Mouse (Mus musculus) thymus, postnatal 36 days (tissue): ENCODE measurements around the gene Sema3f.

ENCODE experiments used
- DNase-seq, 2 experiments: peaks; one replicate each; pipeline ENCODE4 v3.0.0; 2022; ENCODE audit warnings: mixed read lengths in 2 of 2

Sema3f gene

GRCm38 (mm10) chr9:107659551-107659950 lies 50.7 kb downstream of the Sema3f start:
- DNase-seq: no peak

DNA sequence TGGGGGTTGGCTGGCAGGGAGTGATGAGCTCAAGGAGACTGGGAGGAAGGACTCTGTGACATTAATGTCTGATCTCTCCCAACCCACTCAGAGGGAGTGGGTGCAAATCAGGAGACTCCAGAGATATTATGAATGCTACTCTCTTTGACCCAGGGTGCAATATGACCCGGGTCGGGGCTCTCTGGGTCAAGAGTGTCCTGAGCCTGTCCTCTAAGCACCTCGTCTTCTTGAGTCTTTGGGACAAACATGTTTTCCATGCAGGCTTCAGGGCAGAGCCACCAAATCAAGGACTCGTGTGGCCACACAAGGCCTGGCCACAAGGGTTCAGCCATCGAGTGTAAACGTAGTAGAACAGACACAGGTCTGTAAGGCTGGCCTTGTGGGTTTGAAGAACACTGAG lies 52.2 kb downstream of the Sema3f start:
- no peak for DNase-seq

DNA sequence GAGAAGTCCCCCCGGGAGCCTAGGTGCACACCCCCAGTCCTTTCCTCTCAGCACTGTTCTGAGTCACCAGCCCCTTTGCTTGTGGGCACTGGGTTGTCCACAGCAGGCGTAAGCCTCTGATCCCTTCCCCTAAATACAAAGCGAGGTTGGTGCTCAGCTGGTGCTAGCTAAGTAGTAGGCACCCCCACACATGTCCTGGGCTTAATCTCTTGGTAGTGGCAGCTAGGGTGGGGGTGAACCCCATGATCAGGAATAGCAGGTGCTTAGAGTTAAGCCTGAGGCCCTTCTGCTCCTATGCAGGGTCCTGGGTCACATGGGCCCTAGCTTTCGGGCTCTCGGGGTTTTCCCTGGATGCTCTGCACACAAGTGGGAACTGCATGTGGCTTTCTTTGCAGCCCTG lies 53.1 kb downstream of the Sema3f start:
- DNase-seq: no peak

DNA sequence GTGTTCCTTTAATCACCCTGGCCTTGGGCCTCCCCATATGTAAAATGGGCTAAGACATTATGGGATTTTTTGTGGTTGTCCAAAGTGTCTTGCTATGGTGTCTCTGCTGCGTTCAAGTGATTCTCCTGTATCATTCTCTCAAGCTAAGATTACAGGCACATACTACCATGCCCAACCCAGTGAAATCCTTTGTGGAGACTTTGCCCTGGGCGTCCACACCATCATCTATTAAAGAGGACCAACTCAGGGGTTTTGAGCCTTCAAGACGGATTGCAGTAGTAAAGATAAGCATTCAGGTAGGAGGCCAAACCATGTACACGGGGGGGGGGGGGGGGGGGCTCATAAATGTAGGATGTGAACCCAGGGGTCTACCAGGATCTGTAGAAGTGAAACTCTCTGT lies 55.7 kb downstream of the Sema3f start:
- DNase-seq: no peak

- DNase-seq: no peak
These were observed 56.8 kb downstream of the Sema3f start for GRCm38 (mm10) chr9:107653474-107653873.

DNA sequence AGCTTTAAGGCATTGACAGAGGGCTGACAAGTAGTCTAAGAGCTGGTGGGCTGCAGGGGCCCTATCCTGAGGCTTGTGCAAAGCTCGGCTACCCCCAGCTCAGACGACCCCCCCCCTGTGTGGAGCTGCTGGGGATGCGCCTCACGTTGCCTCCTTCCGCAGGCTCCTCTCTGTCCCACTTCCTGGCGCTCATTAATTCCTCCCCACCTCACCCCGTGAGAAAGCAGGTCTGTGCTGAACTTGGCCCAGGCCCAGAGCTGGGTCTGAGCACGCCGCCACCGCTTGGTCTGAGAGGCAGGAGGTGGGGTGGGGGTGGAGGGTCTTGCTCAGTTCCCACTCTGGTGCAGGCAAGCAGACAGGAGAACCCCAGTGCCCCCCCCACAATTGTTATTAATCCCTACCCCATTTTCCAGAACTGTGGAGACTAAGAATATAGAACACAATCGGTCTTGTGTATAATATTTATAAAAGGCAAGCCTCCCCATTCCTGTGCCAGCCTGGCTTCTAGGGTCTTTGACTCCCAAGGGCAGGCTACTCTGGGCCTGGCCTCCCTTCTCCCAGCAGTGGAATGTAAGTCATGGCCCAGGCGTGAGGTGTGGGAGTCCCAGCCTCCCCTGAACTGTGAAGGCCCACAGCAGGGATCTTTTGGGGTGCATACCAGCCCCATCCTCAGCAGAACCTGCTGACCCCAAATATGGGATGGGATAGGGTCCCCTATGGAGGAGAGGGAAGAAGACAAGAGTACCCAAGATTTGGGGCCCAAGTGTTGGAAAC lies 59.4 kb downstream of the Sema3f start:
- no peak for DNase-seq

DNA sequence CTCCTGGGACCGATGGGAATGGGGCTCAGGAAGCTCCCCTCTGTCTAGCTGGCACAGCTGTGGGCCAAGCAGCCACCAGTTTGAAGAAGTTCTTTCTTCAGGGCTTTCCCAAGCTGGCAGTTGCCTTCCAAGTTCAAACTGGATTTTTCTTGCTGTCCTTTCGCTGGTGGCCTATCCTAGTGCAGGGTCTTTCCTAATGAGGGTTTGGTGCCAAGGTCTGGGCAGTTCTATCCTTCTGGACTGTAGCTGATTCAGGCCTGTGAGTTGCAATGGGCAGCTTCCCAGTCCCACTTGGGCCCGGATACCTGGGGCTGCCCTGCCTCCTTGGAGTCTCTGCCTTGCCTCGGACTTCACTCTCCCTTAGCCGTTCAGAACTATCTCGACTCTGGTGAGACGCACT lies 60.0 kb downstream of the Sema3f start:
- DNase-seq: no peak

DNA sequence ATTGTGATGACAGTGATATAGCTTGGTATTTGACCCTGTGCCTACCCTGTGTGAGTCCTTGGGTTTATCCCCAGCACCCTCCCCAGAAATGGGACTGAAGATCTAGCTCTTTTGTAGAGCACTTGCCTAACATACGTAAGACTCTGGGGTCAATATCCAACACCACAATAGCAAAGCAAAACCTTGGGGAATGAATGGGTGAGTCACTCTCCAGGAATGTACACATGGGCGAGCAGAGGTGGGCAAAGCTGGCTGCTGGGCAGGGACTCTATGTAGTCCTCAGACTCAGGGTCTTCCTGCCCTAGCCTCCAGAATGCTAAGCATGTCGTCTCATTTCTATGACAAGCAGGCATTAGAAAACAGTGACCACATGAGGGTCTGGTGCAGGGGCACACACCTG lies 61.5 kb downstream of the Sema3f start:
- DNase-seq: no peak

- DNase-seq: no peak
These were observed 63.3 kb downstream of the Sema3f start for GRCm38 (mm10) chr9:107646975-107647374.

GRCm38 (mm10) chr9:107645577-107645976 lies 64.7 kb downstream of the Sema3f start:
- DNase-seq: peak; percentile 75 to 76

- no peak for DNase-seq
These were observed 65.1 kb downstream of the Sema3f start for GRCm38 (mm10) chr9:107645153-107645510.

GRCm38 (mm10) chr9:107644495-107645152 lies 65.7 kb downstream of the Sema3f start:
- DNase-seq: peak; percentile 92 to 94

GRCm38 (mm10) chr9:107643544-107644214 lies 66.6 kb downstream of the Sema3f start:
- DNase-seq: no peak

DNA sequence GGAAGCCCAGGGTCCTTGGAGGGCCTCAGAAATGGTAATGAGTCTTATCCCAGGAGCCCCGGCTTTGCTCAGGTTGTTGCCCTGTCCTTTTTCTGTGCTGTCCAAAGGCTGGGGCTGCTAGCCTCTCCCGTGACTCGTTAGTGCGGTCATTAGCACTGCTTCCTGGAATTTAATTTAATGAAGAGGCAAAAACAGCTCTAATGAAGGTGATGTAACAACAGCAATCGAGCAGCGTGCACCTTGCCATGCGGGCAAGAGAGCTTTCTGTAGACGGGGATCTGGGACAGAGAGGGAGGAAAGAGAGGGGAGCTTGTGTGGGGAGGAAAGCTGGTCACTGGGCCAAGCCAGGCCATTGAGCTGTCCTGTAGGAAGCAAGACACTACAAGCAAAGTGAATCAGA lies 68.6 kb downstream of the Sema3f start:
- no peak for DNase-seq

DNA sequence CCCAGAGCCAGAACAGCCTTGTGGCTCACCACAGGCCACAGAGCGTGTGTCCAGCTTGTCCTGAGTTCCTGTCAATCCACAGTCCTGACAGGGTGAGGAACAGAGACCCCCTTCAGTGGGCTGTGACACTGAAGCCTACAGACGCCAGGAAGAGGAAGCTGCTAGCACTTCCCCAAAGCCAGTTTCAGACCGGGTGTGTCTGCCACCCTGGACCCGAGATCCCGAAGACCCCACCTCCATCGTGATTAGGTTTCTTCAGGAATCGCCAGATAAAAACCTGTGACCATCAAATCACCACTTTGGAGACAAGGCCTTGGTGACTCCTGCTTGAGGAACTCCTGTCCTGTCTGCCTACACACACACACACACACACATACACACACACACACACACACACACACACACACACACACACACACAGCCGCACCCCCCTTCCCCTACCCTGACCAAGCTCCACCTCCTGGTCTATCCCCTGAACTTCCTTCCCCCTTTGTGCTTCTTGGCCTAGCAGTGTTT lies 70.0 kb downstream of the Sema3f start:
- DNase-seq: peak; percentile 53 to 54

- no peak for DNase-seq
These were observed 73.2 kb downstream of the Sema3f start for GRCm38 (mm10) chr9:107637070-107637469.

- DNase-seq: peak; percentile 97 to 98
These were observed 74.8 kb downstream of the Sema3f start, which contains the start of gene Gnai2 for GRCm38 (mm10) chr9:107635279-107636028. TSS of gene Gnai2 (minus strand) at chr9:107635367.

GRCm38 (mm10) chr9:107634406-107635278 lies 75.6 kb downstream of the Sema3f start:
- no peak for DNase-seq

GRCm38 (mm10) chr9:107633661-107634405 lies 76.4 kb downstream of the Sema3f start:
- DNase-seq: peak; percentile 57 to 65

- peak; percentile 89 to 92 for DNase-seq
These were observed 77.1 kb downstream of the Sema3f start for GRCm38 (mm10) chr9:107633091-107633660.

DNA sequence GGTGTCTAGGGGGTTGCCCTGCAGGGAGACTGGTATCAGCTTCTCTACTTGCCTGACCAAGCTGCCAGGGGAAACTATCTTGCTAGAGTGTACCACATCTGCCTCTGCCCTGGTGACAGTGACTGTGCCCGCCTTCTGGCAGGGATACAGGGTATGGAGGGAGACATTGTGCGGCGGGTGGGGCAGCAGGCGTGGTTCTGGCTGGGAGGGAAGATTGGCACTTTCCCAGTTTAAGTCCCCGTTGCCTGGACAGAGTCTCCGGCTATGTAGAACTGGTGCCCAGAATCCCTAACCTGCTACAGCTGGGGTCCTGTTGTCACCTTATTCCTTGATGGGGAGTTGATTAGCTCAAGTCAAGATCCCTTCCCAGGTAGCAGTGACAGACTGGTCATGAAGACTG lies 77.8 kb downstream of the Sema3f start:
- no peak for DNase-seq
